Mouse (Mus musculus): ENCODE measurements around the gene Nova2. TPM values are rescaled to one million over a fixed set of nuclear protein-coding genes. Genes with fewer than 3 reads are reported as not detected.

Gene Nova2
- total RNA-seq (2023) = not detected

DNA sequence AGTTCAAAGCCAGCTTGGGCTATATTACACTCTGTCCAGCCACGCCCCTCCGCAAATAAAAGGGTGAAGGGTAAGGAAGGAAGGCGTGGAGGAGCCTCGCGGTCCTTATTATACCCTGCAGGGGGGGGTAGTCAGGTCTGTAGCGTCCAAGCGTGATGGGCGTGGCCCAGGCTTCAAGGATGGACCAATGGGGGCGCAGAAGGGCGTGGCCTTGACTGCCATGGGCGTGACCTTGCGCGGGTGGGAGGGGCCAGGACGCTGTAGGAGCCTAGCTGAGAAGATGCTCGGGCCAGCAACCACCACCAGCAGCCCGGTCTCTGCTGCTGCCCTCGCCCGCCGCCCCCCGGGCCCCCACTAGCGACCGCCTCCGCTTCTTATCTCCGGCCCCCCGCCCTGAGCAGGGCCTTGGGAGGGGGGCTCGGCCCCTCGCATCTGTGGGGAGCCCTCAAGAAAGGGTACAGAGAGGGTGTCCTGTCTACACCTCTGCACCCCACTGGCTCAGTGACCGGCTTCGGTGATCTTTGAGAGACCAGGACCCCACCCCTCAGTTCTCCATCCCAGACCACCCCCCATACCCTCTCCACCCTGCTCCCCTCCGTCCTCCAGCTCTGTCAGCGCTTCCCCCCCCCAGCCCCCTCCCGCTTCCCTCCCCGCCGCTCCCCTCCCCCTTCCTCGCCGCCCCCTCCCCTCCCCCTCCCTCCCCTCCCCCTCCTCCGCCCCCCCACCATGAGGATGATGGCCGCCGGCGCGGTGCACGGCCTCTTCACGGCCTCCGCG lies at the start of gene Nova2:
Gene Nova2, plus strand, starts transcription at position 727 of the 777 bp plus-strand sequence.

GRCm38 (mm10) chr7:18910241-18910831 lies 15.4 kb upstream of the Nova2 start, which contains the start of gene Ccdc61:
Ccdc61 (minus strand) TSS chr7:18910415.

GRCm38 (mm10) chr7:18987100-18987499 lies 61.4 kb downstream of the Nova2 start, which contains the start of gene Nanos2:
Nanos2 (plus strand) TSS chr7:18987400.

GRCm38 (mm10) chr7:18990601-18991295 lies 65.1 kb downstream of the Nova2 start, which contains the start of gene Mypop:
Mypop (plus strand) TSS chr7:18991245.

DNA sequence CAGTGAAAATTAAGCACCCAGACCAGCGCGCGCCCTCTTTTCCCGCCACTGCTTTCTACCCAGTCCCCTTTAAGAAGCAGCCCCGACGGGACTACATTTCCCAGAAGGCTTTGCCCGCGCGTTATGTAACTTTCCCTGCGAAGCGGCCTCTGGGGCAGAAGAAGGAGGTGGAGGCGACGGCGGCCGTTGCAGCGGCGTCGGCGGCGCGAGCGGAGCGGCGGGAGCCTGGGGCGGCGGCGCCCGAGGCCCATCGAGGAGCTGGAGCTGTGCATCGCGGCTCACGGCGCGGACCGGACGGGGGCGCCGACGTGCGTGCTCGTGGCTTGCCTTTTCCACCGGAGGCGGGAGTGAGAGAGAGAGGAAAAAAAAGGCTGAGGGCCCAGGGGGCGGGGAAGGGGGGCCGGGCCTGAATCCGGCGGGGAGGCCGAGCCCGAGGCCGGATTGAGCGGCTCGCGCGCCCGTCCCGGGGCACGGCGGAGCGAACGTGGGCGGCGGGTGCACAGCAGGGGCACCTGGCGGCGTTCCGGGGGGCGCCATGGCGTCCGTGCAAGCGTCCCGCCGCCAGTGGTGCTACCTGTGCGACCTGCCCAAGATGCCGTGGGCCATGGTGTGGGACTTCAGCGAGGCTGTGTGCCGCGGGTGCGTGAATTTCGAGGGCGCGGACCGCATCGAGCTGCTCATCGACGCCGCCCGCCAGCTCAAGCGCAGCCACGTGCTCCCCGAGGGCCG lies 78.4 kb downstream of the Nova2 start, which contains the start of gene Irf2bp1:
Gene Irf2bp1, plus strand, starts transcription at position 143 of the 729 bp plus-strand sequence.

Other genes starting within 250 kb of the Nova2 start
- not detected for gene Psg20, start 239.7 kb upstream of the Nova2 start, total RNA-seq (2023)
- not detected for gene Psg22, start 207.8 kb upstream of the Nova2 start, total RNA-seq (2023)
- not detected for gene Psg19, start 127.4 kb upstream of the Nova2 start, total RNA-seq (2023)
- gene Psg17, start 104.3 kb upstream of the Nova2 start, total RNA-seq (2023) = not detected
- gene Mill2, start 85.9 kb upstream of the Nova2 start, total RNA-seq (2023) = not detected
- 9.7 TPM for gene Pglyrp1, start 54.6 kb upstream of the Nova2 start, total RNA-seq (2023)
- gene Ccdc61, start 15.5 kb upstream of the Nova2 start, total RNA-seq (2023) = 20.6 TPM
- not detected for gene Nanos2, start 61.5 kb downstream of the Nova2 start, total RNA-seq (2023)
- gene Mypop, start 65.4 kb downstream of the Nova2 start, total RNA-seq (2023) = 1.7 TPM
- 29.4 TPM for gene Irf2bp1, start 78.2 kb downstream of the Nova2 start, total RNA-seq (2023)
- gene Foxa3, start 97.7 kb downstream of the Nova2 start, total RNA-seq (2023) = not detected
- gene Sympk, start 98.5 kb downstream of the Nova2 start, total RNA-seq (2023) = 95.9 TPM
- 0.34 TPM for gene Rsph6a, start 128.8 kb downstream of the Nova2 start, total RNA-seq (2023)
- gene Dmwd, start 150.3 kb downstream of the Nova2 start, total RNA-seq (2023) = 1.5 TPM
- 1.5 TPM for gene Dmpk, start 158.0 kb downstream of the Nova2 start, total RNA-seq (2023)
- 0.83 TPM for gene Six5, start 168.7 kb downstream of the Nova2 start, total RNA-seq (2023)
- gene Gm4969, start 192.5 kb downstream of the Nova2 start, total RNA-seq (2023) = not detected
- 23.1 TPM for gene Fbxo46, start 194.0 kb downstream of the Nova2 start, total RNA-seq (2023)
- 11.3 TPM for gene Qpctl, start 223.4 kb downstream of the Nova2 start, total RNA-seq (2023)
- gene Snrpd2, start 223.8 kb downstream of the Nova2 start, total RNA-seq (2023) = 88.9 TPM
- gene Gipr, start 240.2 kb downstream of the Nova2 start, total RNA-seq (2023) = not detected

Data from CD8-positive naive resting alpha-beta T cell, adult 57 days (primary cell).